In the genomic region with DNA sequence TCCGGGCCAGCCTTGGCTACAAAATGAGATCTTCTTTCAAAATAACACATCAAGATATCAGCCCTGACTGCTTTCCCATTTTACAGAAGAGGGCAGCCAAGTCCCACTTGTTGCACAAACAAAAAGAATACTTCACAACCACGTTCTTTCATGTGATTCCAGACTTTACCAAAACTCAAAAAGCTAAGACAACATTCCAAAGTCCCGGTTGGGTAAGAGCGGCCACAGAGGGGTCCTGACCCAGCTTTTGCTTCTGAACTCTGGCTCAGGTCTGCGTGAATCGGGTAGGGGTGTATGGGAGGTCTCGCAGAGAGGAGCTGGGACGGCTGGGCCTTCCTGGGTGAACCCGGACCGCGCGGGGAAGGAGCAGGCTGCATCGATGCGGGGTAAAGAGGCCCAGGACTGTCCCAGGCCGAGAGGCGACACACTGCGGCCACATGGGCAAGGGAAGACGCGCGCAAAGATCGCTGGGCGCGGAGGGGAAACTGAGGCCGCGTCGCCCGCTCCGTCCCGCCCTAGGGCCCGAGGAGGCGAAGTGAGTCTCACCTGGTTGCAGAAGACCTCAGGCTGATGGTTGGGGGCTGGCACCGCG, we compare ENCODE assay signal across 9 mouse cellular contexts. TPM values are rescaled to one million over a fixed set of nuclear protein-coding genes. Genes with fewer than 3 reads are reported as not detected.
DNase-seq lines count a peak whose midpoint lies in the region; ATAC-seq and TF ChIP-seq lines count a peak whose summit lies in the region.
"Had no signal": no experiment of that assay in that cellular context is flagged by ENCODE, and none has a peak within 500 bp of the region (broad histone marks: within the 10 kb centered on the region; RNA-seq: fewer than 3 reads in every experiment).

No protein-coding gene starts in this region.

- peak overlapping the region; percentile 90 for H3ac ChIP-seq in C2C12 (ENCODE audit: control insufficient read depth, insufficient read length, low read depth)

- H3K4me2 ChIP-seq in forebrain, embryonic 11.5 days (ENCODE audit: low read depth, low read length, severe bottlenecking) = peak overlapping the region; percentile 76
- H3K4me2 ChIP-seq in midbrain, postnatal 0 days (ENCODE audit: low read depth, low read length, poor library complexity, severe bottlenecking) = peak overlapping the region; percentile 93

- peaks cover 7% of the 10 kb centered on the region for H3K36me3 ChIP-seq in C2C12 (ENCODE audit: control insufficient read depth, insufficient read depth)
- no peaks in the 10 kb centered on the region for H3K36me3 ChIP-seq in forebrain, embryonic 11.5 days (ENCODE audit: control insufficient read depth, insufficient read depth, low read length)
- no peaks in the 10 kb centered on the region for H3K36me3 ChIP-seq in midbrain, postnatal 0 days (ENCODE audit: insufficient read depth, low read length)

- TF ChIP-seq CTCF in C2C12 (IDR thresholded peaks at IDR 0.05; ENCODE audit: control insufficient read depth, insufficient read depth, insufficient read length) = no peak
- no peak for TF ChIP-seq CTCF in midbrain, postnatal 0 days (IDR thresholded peaks at IDR 0.05)

- peak; percentile 43 for DNase-seq in embryo, embryonic 11 days
- DNase-seq in embryo, embryonic 10 days (ENCODE audit: low spot score) = no peak
- DNase-seq in forebrain, embryonic 11.5 days (ENCODE audit: low spot score) = peak; percentile 71
- peak; percentile 58 for DNase-seq in kidney, postnatal 10 days
- DNase-seq in midbrain, postnatal 0 days (ENCODE audit: low spot score) = no peak
- no peak for DNase-seq in layer of hippocampus, adult 9-10 months (ENCODE audit: low spot score)
- DNase-seq in T-cell, adult 2 months (ENCODE audit: low spot score) = no peak

- WGBS in forebrain, embryonic 11.5 days = 4% methylated on average over 33 of the region's 33 CpGs
- 3% methylated on average over 33 of the region's 33 CpGs for WGBS in midbrain, postnatal 0 days

- peaks cover 34% of the 10 kb centered on the region for H3K79me3 ChIP-seq in C2C12 (ENCODE audit: low read depth)

- no peaks in the 10 kb centered on the region for H3K9me3 ChIP-seq in forebrain, embryonic 11.5 days (ENCODE audit: control insufficient read depth, low read length)
- no peaks in the 10 kb centered on the region for H3K9me3 ChIP-seq in midbrain, postnatal 0 days (ENCODE audit: low read length)

- H3K4me1 ChIP-seq in forebrain, embryonic 11.5 days (replicated peaks; ENCODE audit: control insufficient read depth, insufficient read depth, low read length) = peaks cover 7% of the 10 kb centered on the region; the same call in 1 of the 2 replicates
- 0 out of 2 replicates have a peak, but pooled peaks cover 3% of the 10 kb centered on the region for H3K4me1 ChIP-seq in midbrain, postnatal 0 days (ENCODE audit: insufficient read depth, low read length)

- no peak overlapping the region for H3K27ac ChIP-seq in forebrain, embryonic 11.5 days (ENCODE audit: low read depth, low read length)
- H3K27ac ChIP-seq in midbrain, postnatal 0 days (ENCODE audit: low read depth, low read length) = peak overlapping the region; percentile 71; the same call in 1 of the 2 replicates

- peak overlapping the region; percentile 63 for H3K4me3 ChIP-seq in C2C12 (ENCODE audit: insufficient read depth, poor library complexity, severe bottlenecking)
- peak overlapping the region; percentile 59 for H3K4me3 ChIP-seq in forebrain, embryonic 11.5 days (ENCODE audit: low read depth, low read length)
- peak overlapping the region; percentile 53 for H3K4me3 ChIP-seq in midbrain, postnatal 0 days (ENCODE audit: low read depth, low read length)

- H3K79me2 ChIP-seq in C2C12 (ENCODE audit: control insufficient read depth, insufficient read depth) = peaks cover 55% of the 10 kb centered on the region

- no peaks in the 10 kb centered on the region for H3K27me3 ChIP-seq in C2C12 (ENCODE audit: control insufficient read depth, insufficient read depth, insufficient read length)
- no peaks in the 10 kb centered on the region for H3K27me3 ChIP-seq in forebrain, embryonic 11.5 days (ENCODE audit: control insufficient read depth, insufficient read depth, low read length)
- no peaks in the 10 kb centered on the region for H3K27me3 ChIP-seq in midbrain, postnatal 0 days (ENCODE audit: insufficient read depth, low read length)

- peak overlapping the region; percentile 61 for H3K9ac ChIP-seq in forebrain, embryonic 11.5 days (ENCODE audit: low read length)
- H3K9ac ChIP-seq in midbrain, postnatal 0 days (replicated peaks; ENCODE audit: low read length, poor library complexity, severe bottlenecking) = peak overlapping the region; percentile 45

- peak; percentile 51 for ATAC-seq in forebrain, embryonic 11.5 days (replicated peaks; ENCODE audit: low FRiP score)
- peak; percentile 41; the same call in 1 of the 2 replicates for ATAC-seq in midbrain, postnatal 0 days (ENCODE audit: low FRiP score)

TF ChIP-seq in C2C12, 6 proteins besides CTCF, POLR2A, EP300 and RAD21:
- TF ChIP-seq MAX (IDR thresholded peaks at IDR 0.05) (no peak), FOSL1 (IDR thresholded peaks at IDR 0.05; ENCODE audit: insufficient read depth, low read length, poor library complexity, severe bottlenecking) (no peak), MYOD1 (IDR thresholded peaks at IDR 0.05; ENCODE audit: control insufficient read depth, insufficient read length, low read depth) (no peak), MYOG (IDR thresholded peaks at IDR 0.05; ENCODE audit: control insufficient read depth, extremely low read depth, insufficient read length) (no peak), CEBPB (IDR thresholded peaks at IDR 0.05; ENCODE audit: low read depth) (no peak), USF1 (IDR thresholded peaks at IDR 0.05; ENCODE audit: low read depth) (no peak)
TF ChIP-seq in C2C12: peak in this region for 0.

RNA-seq across cellular contexts. Expression of a gene that starts 0.7 kb away (rescaled TPM):
- polyA plus RNA-seq in C2C12 (2012; fragmentation: generic; extraction: Trizol) = 225 TPM
- polyA plus RNA-seq in forebrain, embryonic 11.5 days (2014; fragmentation: Nextera tagmentation; extraction: Ambion mirVana) = 53.7 and 58.4 TPM in 2 replicates
- total RNA-seq in midbrain, postnatal 0 days (2014; rRNA removed) = 104 TPM in 2 replicates
- 139 and 147 TPM in 2 replicates for polyA plus RNA-seq in midbrain, postnatal 0 days (2015; fragmentation: Nextera tagmentation; extraction: Ambion mirVana)

RNA-seq across cellular contexts. Expression of a gene that starts 25.8 kb away (rescaled TPM):
- 0.77 TPM for polyA plus RNA-seq in C2C12 (2012; fragmentation: generic; extraction: Trizol)
- 1.5 and 1.9 TPM in 2 replicates for polyA plus RNA-seq in forebrain, embryonic 11.5 days (2014; fragmentation: Nextera tagmentation; extraction: Ambion mirVana)
- total RNA-seq in midbrain, postnatal 0 days (2014; rRNA removed) = 2.0 and 2.1 TPM in 2 replicates
- 1.8 and 2.1 TPM in 2 replicates for polyA plus RNA-seq in midbrain, postnatal 0 days (2015; fragmentation: Nextera tagmentation; extraction: Ambion mirVana)

RNA-seq across cellular contexts. Expression of a gene that starts 47.2 kb away (rescaled TPM):
- polyA plus RNA-seq in C2C12 (2012; fragmentation: generic; extraction: Trizol) = 68.7 TPM
- polyA plus RNA-seq in forebrain, embryonic 11.5 days (2014; fragmentation: Nextera tagmentation; extraction: Ambion mirVana) = 58.2 and 62.2 TPM in 2 replicates
- 72.7 and 78.0 TPM in 2 replicates for total RNA-seq in midbrain, postnatal 0 days (2014; rRNA removed)
- polyA plus RNA-seq in midbrain, postnatal 0 days (2015; fragmentation: Nextera tagmentation; extraction: Ambion mirVana) = 45.3 and 45.8 TPM in 2 replicates

RNA-seq across cellular contexts. Expression of a gene that starts 47.6 kb away (rescaled TPM):
- polyA plus RNA-seq in C2C12 (2012; fragmentation: generic; extraction: Trizol) = 0.99 TPM
- polyA plus RNA-seq in forebrain, embryonic 11.5 days (2014; fragmentation: Nextera tagmentation; extraction: Ambion mirVana) = 2.0 and 3.4 TPM in 2 replicates
- 17.0 and 21.0 TPM in 2 replicates for total RNA-seq in midbrain, postnatal 0 days (2014; rRNA removed)
- polyA plus RNA-seq in midbrain, postnatal 0 days (2015; fragmentation: Nextera tagmentation; extraction: Ambion mirVana) = 1.8 and 2.4 TPM in 2 replicates

RNA-seq across cellular contexts. Expression of a gene that starts 47.6 kb away (rescaled TPM):
- not detected for polyA plus RNA-seq in C2C12 (2012; fragmentation: generic; extraction: Trizol)
- not detected in 2 replicates for polyA plus RNA-seq in forebrain, embryonic 11.5 days (2014; fragmentation: Nextera tagmentation; extraction: Ambion mirVana)
- 0.71 TPM in 1 of 2 replicates, not detected in the other for total RNA-seq in midbrain, postnatal 0 days (2014; rRNA removed)
- polyA plus RNA-seq in midbrain, postnatal 0 days (2015; fragmentation: Nextera tagmentation; extraction: Ambion mirVana) = not detected in 2 replicates
- total RNA-seq: heart, postnatal 36 days had no signal

Comparison
In these comparisons a context has a peak if more than half of its experiments do, and no peak if none do; other contexts are left out.
1. DNase-seq: peak in embryo, embryonic 11 days (single experiment), forebrain, embryonic 11.5 days (single experiment) and kidney, postnatal 10 days (single experiment); none in embryo, embryonic 10 days (single experiment), midbrain, postnatal 0 days (single experiment), layer of hippocampus, adult 9-10 months (single experiment) and T-cell, adult 2 months (single experiment).
2. Peak in every context shown above with its lines, with median percentiles within 50 percentile points of each other: H3K4me3 ChIP-seq.